Mouse (Mus musculus) spleen, adult 2 months (tissue): Measurements from ENCODE around the gene Tmem209. TPM values are rescaled to one million over a fixed set of nuclear protein-coding genes. Genes with fewer than 3 reads are reported as not detected.

ENCODE experiments used
- DNase-seq, 2 experiments: peaks; one replicate each; pipeline versions ENCODE4 v3.0.0 to v3.0.0-alpha.2; 2012 to 2021; ENCODE audit warnings: low spot score in 2 of 2, low read depth in 1 of 2
- H3K27ac ChIP-seq: fragments of 200-500 bp; 2 replicates; pipeline ENCODE4 v1.5.1; 2012; ENCODE audit warnings: low read length, inconsistent platforms; ENCODE audit not compliant: insufficient read depth
- H3K27me3 ChIP-seq: fragments of 200-500 bp; 2 replicates; pipeline ENCODE4 v1.6.1; 2012; ENCODE audit warnings: mild to moderate bottlenecking, moderate library complexity, low read length, inconsistent platforms; ENCODE audit not compliant: control insufficient read depth, insufficient read depth
- H3K36me3 ChIP-seq: fragments of 200-500 bp; 2 replicates; pipeline ENCODE4 v1.6.1; 2012; ENCODE audit warnings: mild to moderate bottlenecking, low read length, inconsistent platforms; ENCODE audit not compliant: control insufficient read depth, insufficient read depth
- H3K4me1 ChIP-seq: fragments of 200-500 bp; 2 replicates; pipeline ENCODE4 v1.6.1; 2011; ENCODE audit warnings: inconsistent platforms; ENCODE audit not compliant: control insufficient read depth, insufficient read depth, insufficient read length
- H3K4me3 ChIP-seq: fragments of 200-500 bp; 2 replicates; pipeline ENCODE4 v1.5.1; 2011; ENCODE audit warnings: mild to moderate bottlenecking, inconsistent platforms; ENCODE audit not compliant: insufficient read depth, insufficient read length; ENCODE audit errors: extremely low read depth
- CTCF ChIP-seq: fragments of 200-500 bp; IDR thresholded peaks from 2 replicates; pipeline ENCODE4 v1.5.1; 2011; ENCODE audit warnings: mild to moderate bottlenecking, inconsistent platforms; ENCODE audit not compliant: insufficient read depth, insufficient read length, insufficient replicate concordance; ENCODE audit errors: extremely low read depth
- POLR2A ChIP-seq: fragments of 200-500 bp; IDR thresholded peaks from 2 replicates; pipeline ENCODE4 v1.6.1; 2011; ENCODE audit warnings: low read depth, low read length, inconsistent platforms
- WGBS: fragments of 180-500 bp; shearing (Covaris S2); methylation state at CpG from one replicate; pipeline ENCODE4 v1.1.7; 2018; 5-methylcytosine and 5-hydroxymethylcytosine counted together
- polyA plus RNA-seq: library from polyadenylated mRNA; depleted of rRNA; stranded (reverse); fragments of >200 nt; gene quantifications from 2 replicates; pipeline ENCODE4 v1.2.3, GENCODE M21; 2012

Gene Tmem209
- polyA plus RNA-seq, 1 experiment: 38.5 TPM

DNA sequence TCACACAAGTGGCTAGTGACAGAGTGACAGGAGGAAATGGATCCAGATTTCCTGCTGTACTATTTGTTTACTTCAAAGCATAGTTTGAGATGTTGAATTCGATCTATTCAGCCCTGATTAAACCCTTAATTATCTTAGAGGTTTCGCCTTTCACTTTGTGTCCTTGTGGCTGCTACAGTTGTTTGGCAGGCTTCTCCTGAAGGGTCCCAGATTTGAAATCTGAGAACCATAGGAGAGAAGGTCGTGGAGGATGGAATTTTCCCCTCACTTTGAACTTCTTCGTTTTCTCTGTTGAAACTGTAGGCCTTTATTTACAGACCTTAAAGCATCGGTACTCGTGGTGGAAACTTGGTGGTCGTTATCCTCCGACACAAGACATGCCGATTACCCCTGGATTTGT lies 4.7 kb upstream of the Tmem209 start:
- H3K4me1 ChIP-seq: no peaks in the 10 kb centered on the region
- 73% methylated on average over 9 of the region's 9 CpGs for WGBS
- no peaks in the 10 kb centered on the region for H3K36me3 ChIP-seq

GRCm38 (mm10) chr6:30510291-30510690 lies 708 bp upstream of the Tmem209 start:
- Histone ChIP-seq H3K27me3 (no peaks in the 10 kb centered on the region), H3K4me3 (no peak overlapping the region), H3K36me3 (peaks cover 7% of the 10 kb centered on the region; the same call in 1 of the 2 replicates), H3K4me1 (no peaks in the 10 kb centered on the region), H3K27ac (no peak overlapping the region)
- no peak for TF ChIP-seq CTCF
- TF ChIP-seq POLR2A: no peak
- no peak for DNase-seq
- WGBS: 78% methylated on average over 5 of the region's 5 CpGs

More for the DNA sequence above, 4.7 kb upstream of the Tmem209 start:
- Histone ChIP-seq H3K4me3 (no peak overlapping the region), H3K27me3 (no peaks in the 10 kb centered on the region), H3K27ac (no peak overlapping the region)
- TF ChIP-seq CTCF: no peak
- no peak for TF ChIP-seq POLR2A
- DNase-seq: no peak

- WGBS: 4% methylated on average over 2 of the region's 2 CpGs
- no peak overlapping the region for H3K27ac ChIP-seq
These were observed 759 bp downstream of the Tmem209 start for GRCm38 (mm10) chr6:30508824-30509223.

GRCm38 (mm10) chr6:30499049-30499448 lies 10.5 kb downstream of the Tmem209 start:
- no peak for TF ChIP-seq POLR2A
- TF ChIP-seq CTCF: no peak
- 24% methylated on average over 3 of the region's 3 CpGs for WGBS
- no peaks in the 10 kb centered on the region for H3K4me1 ChIP-seq
- no peak for DNase-seq
- H3K27me3 ChIP-seq: no peaks in the 10 kb centered on the region
- H3K36me3 ChIP-seq: peaks cover 33% of the 10 kb centered on the region
- no peak overlapping the region for H3K27ac ChIP-seq
- H3K4me3 ChIP-seq: no peak overlapping the region

More at GRCm38 (mm10) chr6:30508824-30509223, 759 bp downstream of the Tmem209 start:
- Histone ChIP-seq H3K4me3 (peak overlapping the region; percentile 80), H3K4me1 (no peaks in the 10 kb centered on the region), H3K27me3 (no peaks in the 10 kb centered on the region), H3K36me3 (peaks cover 12% of the 10 kb centered on the region)
- TF ChIP-seq CTCF (no peak), POLR2A (no peak)
- DNase-seq: no peak

- no peak for DNase-seq
- Histone ChIP-seq H3K4me3 (no peak overlapping the region), H3K27me3 (no peaks in the 10 kb centered on the region), H3K4me1 (no peaks in the 10 kb centered on the region), H3K27ac (no peak overlapping the region), H3K36me3 (peaks cover 36% of the 10 kb centered on the region)
- no peak for TF ChIP-seq CTCF
- TF ChIP-seq POLR2A: no peak
- 95% methylated on average over 6 of the region's 6 CpGs for WGBS
These were observed 23.1 kb downstream of the Tmem209 start for GRCm38 (mm10) chr6:30486504-30486903.

- DNase-seq: no peak
- no peak for TF ChIP-seq CTCF
- TF ChIP-seq POLR2A: no peak
- Histone ChIP-seq H3K4me3 (no peak overlapping the region), H3K4me1 (no peaks in the 10 kb centered on the region), H3K36me3 (peaks cover 38% of the 10 kb centered on the region), H3K27ac (no peak overlapping the region), H3K27me3 (no peaks in the 10 kb centered on the region)
- 94% methylated on average over 2 of the region's 2 CpGs for WGBS
These were observed 26.7 kb downstream of the Tmem209 start for GRCm38 (mm10) chr6:30482908-30483307.

GRCm38 (mm10) chr6:30479418-30479817 lies 30.2 kb downstream of the Tmem209 start:
- no peak overlapping the region for H3K4me3 ChIP-seq
- no peak overlapping the region for H3K27ac ChIP-seq
- no peak for DNase-seq
- WGBS: 96% methylated on average over 3 of the region's 3 CpGs
- no peaks in the 10 kb centered on the region for H3K4me1 ChIP-seq
- H3K36me3 ChIP-seq: peaks cover 22% of the 10 kb centered on the region
- TF ChIP-seq POLR2A: no peak
- TF ChIP-seq CTCF: no peak
- H3K27me3 ChIP-seq: no peaks in the 10 kb centered on the region
